Mouse (Mus musculus): Measurements from ENCODE around the gene Fbxw10.

Gene Fbxw10

GRCm38 (mm10) chr11:62844562-62844961 is 2.3 kb upstream of the Fbxw10 start:
- DNase-seq = no peak

GRCm38 (mm10) chr11:62845730-62846129 is 1.1 kb upstream of the Fbxw10 start:
- no peak for DNase-seq

GRCm38 (mm10) chr11:62847655-62848191 is 854 bp downstream of the Fbxw10 start:
- no peak for DNase-seq

- DNase-seq = peak; percentile 11 to 34
Observed at GRCm38 (mm10) chr11:62848301-62848700, 1.4 kb downstream of the Fbxw10 start.

GRCm38 (mm10) chr11:62851199-62851598 is 4.3 kb downstream of the Fbxw10 start:
- DNase-seq = peak; percentile 32

- DNase-seq = no peak
Observed at GRCm38 (mm10) chr11:62853334-62853733, 6.5 kb downstream of the Fbxw10 start.

- no peak for DNase-seq
Observed at GRCm38 (mm10) chr11:62865562-62865961, 18.7 kb downstream of the Fbxw10 start.

- no peak for DNase-seq
Observed at GRCm38 (mm10) chr11:62866685-62867084, 19.8 kb downstream of the Fbxw10 start.

- no peak for DNase-seq
Observed at GRCm38 (mm10) chr11:62869201-62869600, 22.3 kb downstream of the Fbxw10 start.

- no peak for DNase-seq
Observed at GRCm38 (mm10) chr11:62869715-62870371, 23.0 kb downstream of the Fbxw10 start.

- no peak for DNase-seq
Observed at GRCm38 (mm10) chr11:62873479-62873878, 26.6 kb downstream of the Fbxw10 start.

- no peak for DNase-seq
Observed at GRCm38 (mm10) chr11:62875696-62876095, 28.8 kb downstream of the Fbxw10 start.

- DNase-seq = no peak
Observed at GRCm38 (mm10) chr11:62876445-62876844, 29.6 kb downstream of the Fbxw10 start.

GRCm38 (mm10) chr11:62877391-62877790 is 30.5 kb downstream of the Fbxw10 start:
- no peak for DNase-seq

- peak; percentile 16 to 18 for DNase-seq
Observed at GRCm38 (mm10) chr11:62878728-62879127, 31.9 kb downstream of the Fbxw10 start.

GRCm38 (mm10) chr11:62879220-62880048 is 32.6 kb downstream of the Fbxw10 start, which contains the start of gene Tvp23b:
Tvp23b (plus strand) TSS chr11:62879455.
- DNase-seq = peak; percentile 99 to 100

- DNase-seq = no peak
Observed at GRCm38 (mm10) chr11:62883407-62883806, 36.5 kb downstream of the Fbxw10 start.

- DNase-seq = no peak
Observed at GRCm38 (mm10) chr11:62885323-62885722, 38.5 kb downstream of the Fbxw10 start.

GRCm38 (mm10) chr11:62890796-62891195 is 43.9 kb downstream of the Fbxw10 start:
- no peak for DNase-seq

- DNase-seq = no peak
Observed at GRCm38 (mm10) chr11:62891763-62892162, 44.9 kb downstream of the Fbxw10 start.

- DNase-seq = peak; percentile 80 to 84
Observed at GRCm38 (mm10) chr11:62901699-62902323, 54.9 kb downstream of the Fbxw10 start.

- DNase-seq = no peak
Observed at GRCm38 (mm10) chr11:62903871-62904495, 57.1 kb downstream of the Fbxw10 start.

Data from cerebellum, postnatal 14 days (tissue).